Mouse (Mus musculus): ENCODE data around the gene Sema4g.

DNA sequence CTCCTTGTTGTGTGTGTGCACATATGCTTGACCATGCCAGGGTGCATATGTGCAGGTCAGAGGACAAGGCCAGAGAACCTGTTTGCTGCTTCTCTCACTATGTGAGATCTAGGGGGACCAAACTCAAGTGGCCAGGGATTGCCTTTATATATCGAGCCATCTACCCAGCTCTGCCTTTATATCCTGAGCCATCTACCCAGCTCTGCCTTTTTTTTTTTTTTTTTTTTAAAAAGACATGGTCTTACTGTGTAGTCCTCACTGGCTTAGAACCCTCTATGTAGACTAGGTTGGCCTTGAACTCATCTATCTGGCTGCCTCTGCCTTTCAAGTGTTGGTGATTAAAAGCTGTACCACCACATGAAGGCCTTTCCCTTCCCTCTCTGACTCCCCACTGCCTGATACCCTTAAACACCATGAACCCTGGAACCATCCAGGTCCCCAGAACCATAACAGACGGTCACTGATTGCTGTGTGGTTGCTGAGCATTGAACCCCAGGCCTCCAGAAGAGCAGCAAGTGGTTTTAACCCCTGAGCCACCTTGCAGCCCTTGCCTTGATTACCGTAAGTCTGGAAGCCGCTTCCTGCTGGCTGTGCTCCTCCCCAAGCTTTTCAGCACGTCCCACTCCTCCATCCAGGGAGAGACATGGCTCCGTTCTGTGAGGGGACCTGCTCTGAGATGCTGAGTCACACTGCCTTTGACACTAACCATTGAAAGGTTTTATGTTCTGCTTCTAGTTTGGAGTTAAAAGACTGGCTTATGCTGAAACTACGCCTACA, 15.0 kb downstream of the Sema4g start:
- no peak for TF ChIP-seq CTCF (IDR thresholded peaks at IDR 0.05; ENCODE audit: low read depth)
- TF ChIP-seq EP300 (IDR thresholded peaks at IDR 0.05; ENCODE audit: low read depth): no peak
